Mouse (Mus musculus): ENCODE results near the gene Kazn. TPM values are rescaled to one million over a fixed set of nuclear protein-coding genes. Genes with fewer than 3 reads are reported as not detected.

Kazn gene
- polyA plus RNA-seq (2015; fragmentation: Nextera tagmentation; extraction: Ambion mirVana), result 16.4 and 17.3 TPM in 2 replicates

DNA sequence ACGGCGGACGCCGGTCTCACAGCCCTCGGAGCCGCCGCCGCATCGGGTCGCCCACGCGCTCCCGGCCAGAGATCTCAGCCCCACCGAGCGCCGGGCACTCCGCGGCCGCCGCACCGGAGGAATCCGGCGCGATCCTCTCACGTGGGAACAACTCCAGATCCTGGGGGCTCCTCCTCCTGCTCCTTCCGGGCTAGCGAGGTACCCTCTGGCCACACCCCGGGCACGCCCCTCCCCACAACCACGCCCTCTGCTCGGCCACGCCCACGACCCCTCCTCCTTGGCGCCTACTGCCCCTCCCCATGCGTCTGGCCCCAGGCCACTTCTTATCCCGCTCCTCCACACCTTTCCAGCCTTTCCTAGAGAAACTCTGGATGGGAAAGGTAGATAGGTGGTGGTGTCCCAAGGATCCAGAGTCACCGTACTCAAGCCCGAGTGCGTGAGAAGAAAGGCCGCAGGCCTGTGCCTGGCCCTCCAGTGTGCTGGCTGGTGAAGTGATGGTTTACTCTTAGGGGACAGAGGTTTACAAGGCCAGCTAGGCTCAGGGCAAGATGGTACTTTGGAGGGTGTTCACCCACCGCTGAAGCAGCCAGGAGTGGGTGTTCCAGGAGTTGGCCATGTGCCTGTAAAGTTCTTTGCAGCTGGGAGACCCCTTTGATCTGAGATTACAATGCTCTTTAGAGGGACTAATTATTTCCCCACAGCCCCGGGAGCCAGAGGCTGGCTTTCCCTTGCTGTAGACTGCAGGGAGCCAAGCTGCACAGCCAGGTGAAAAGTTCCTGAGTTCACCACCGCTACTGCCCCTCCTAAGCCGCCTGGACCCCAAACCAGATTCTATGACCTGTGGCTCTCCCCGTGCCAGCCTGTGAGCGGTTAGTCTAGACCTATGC, at the start of gene Kazn:
Kazn (minus strand) TSS at position 162 of the 887 bp plus-strand sequence.
- Histone ChIP-seq H3K9ac (peak within 1 kb of the TSS; percentile 74), H3K9me3 (replicated peaks) (no peaks in the 10 kb centered on the region), H3K4me3 (replicated peaks) (peak within 1 kb of the TSS; percentile 70), H3K4me1 (peaks cover 54% of the 10 kb centered on the region), H3K36me3 (no peaks in the 10 kb centered on the region), H3K27ac (replicated peaks) (peak within 1 kb of the TSS; percentile 85), H3K27me3 (no peaks in the 10 kb centered on the region), H3K4me2 (replicated peaks) (peak within 1 kb of the TSS; percentile 94)
- peak; percentile 83 for ATAC-seq (ENCODE audit: insufficient number of reproducible peaks, low FRiP score, low TSS enrichment, low read depth)
- 3% methylated on average over 46 of the region's 46 CpGs for WGBS

DNA sequence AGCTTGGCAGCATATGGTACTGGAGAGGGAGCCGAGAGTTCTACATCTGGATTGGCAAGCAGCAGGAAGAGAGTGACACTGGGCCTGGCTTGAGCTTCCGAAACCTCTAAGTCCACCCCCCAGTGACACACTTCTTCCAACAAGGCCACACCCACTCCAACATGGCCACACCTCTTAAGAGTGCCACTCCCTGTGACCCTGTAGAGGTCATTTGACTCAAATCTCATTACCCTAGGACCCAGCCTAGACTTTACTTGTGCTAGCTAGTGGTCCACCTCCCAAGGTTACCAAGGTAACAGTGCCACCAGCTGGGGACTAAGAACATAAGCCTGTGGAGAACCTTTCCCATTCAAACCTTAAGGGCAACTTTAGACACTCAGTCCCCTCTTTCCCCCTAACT, 46.3 kb upstream of the Kazn start:
- H3K4me3 ChIP-seq (replicated peaks), result no peak overlapping the region
- no peak overlapping the region for H3K4me2 ChIP-seq (replicated peaks)
- no peak overlapping the region for H3K27ac ChIP-seq (replicated peaks)
- no peaks in the 10 kb centered on the region for H3K36me3 ChIP-seq
- no peaks in the 10 kb centered on the region for H3K4me1 ChIP-seq
- no peaks in the 10 kb centered on the region for H3K27me3 ChIP-seq
- no peak for ATAC-seq (ENCODE audit: insufficient number of reproducible peaks, low FRiP score, low TSS enrichment, low read depth)
- no peaks in the 10 kb centered on the region for H3K9me3 ChIP-seq (replicated peaks)
- 80% methylated on average over 2 of the region's 2 CpGs for WGBS
- H3K9ac ChIP-seq, result no peak overlapping the region

DNA sequence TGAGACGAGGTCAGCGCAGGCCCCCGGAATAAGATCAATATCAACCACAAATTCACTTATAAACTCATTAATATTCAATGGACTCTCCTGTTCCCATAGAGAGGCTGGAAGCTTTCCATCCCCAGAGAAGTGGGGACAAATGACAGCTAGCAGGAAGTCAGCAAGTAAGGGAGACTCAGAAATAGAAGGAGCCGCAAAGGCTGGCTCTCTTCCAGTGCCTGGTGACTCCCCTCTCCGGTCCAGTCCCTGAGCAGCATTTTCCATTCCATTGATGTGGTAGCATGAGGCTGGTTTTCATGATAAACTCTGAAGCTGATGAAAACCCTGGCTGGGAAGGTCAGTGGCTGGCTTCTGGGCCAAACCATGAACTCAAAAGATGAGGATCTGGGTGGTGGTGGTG, 44.7 kb upstream of the Kazn start:
- WGBS, result 83% methylated on average over 5 of the region's 5 CpGs

DNA sequence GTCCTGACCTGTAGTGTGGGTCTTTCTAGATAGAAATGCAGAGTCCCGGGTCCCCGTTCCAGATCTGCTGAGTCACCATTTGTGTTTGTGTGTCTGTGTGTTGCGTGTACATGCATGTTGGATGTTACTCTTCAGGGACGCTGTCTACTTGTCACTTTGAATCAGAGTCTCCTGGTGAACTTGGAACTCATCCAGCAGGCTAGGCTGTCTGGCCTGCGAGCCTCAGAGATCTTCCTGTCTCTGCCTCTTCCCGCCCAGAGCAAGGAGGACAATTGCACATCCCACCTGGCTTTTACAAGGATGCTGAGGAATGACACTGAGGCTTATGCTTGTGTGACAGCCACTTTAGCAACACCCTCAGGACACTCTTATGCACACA, 39.0 kb upstream of the Kazn start:
- Histone ChIP-seq H3K27ac (replicated peaks) (no peak overlapping the region), H3K4me1 (peaks cover 14% of the 10 kb centered on the region), H3K27me3 (no peaks in the 10 kb centered on the region), H3K4me2 (replicated peaks) (no peak overlapping the region), H3K36me3 (no peaks in the 10 kb centered on the region), H3K9me3 (replicated peaks) (no peaks in the 10 kb centered on the region), H3K9ac (no peak overlapping the region), H3K4me3 (replicated peaks) (no peak overlapping the region)
- 80% methylated on average over 6 of the region's 6 CpGs for WGBS
- no peak for ATAC-seq (ENCODE audit: insufficient number of reproducible peaks, low FRiP score, low TSS enrichment, low read depth)

More for the DNA sequence above, 44.7 kb upstream of the Kazn start:
- no peaks in the 10 kb centered on the region for H3K9me3 ChIP-seq (replicated peaks)
- no peaks in the 10 kb centered on the region for H3K4me1 ChIP-seq
- H3K36me3 ChIP-seq, result no peaks in the 10 kb centered on the region
- no peak for ATAC-seq (ENCODE audit: insufficient number of reproducible peaks, low FRiP score, low TSS enrichment, low read depth)
- H3K27me3 ChIP-seq, result no peaks in the 10 kb centered on the region
- no peak overlapping the region for H3K27ac ChIP-seq (replicated peaks)
- no peak overlapping the region for H3K4me2 ChIP-seq (replicated peaks)
- no peak overlapping the region for H3K4me3 ChIP-seq (replicated peaks)
- no peak overlapping the region for H3K9ac ChIP-seq

DNA sequence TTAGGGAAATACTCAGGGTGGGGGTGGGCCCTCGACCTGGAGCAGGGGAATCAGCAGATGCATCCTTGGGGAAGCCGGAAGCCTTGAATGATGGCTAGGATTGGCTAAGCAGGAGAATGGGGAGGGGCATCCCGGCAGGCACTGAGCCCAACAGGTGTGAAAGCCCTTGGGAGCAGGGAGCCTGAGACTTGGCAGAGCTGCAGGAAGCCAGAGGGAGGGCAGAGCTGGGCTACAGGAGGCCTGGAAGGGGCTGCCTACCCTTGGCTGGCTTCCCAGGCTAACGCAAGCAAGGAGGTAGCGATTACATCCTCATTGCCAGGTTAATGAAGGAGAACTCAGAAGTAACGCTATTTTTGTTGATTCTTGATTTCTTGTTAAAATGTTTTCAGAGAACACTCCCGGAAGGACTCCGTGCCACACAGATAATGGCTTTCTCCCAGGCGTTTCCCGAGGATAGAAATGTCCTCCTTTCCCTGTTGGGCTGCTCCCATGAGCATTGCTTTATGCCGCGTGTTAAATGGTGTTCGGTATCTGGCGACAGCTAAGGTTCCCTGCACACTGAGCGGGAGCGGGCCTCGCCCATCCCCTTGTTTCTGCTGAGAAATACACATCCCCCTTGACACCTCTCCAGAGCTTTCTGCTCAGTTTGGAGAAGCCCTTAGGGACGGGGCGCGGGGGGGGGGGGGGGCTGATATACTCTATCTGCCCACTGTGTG, 38.4 kb upstream of the Kazn start:
- no peak overlapping the region for H3K9ac ChIP-seq
- H3K4me2 ChIP-seq (replicated peaks), result peak overlapping the region; percentile 25
- peaks cover 14% of the 10 kb centered on the region for H3K4me1 ChIP-seq
- no peaks in the 10 kb centered on the region for H3K36me3 ChIP-seq
- peak; percentile 87 for ATAC-seq (ENCODE audit: insufficient number of reproducible peaks, low FRiP score, low TSS enrichment, low read depth)
- H3K27ac ChIP-seq (replicated peaks), result peak overlapping the region; percentile 17; the same call in 1 of the 2 replicates
- H3K9me3 ChIP-seq (replicated peaks), result no peaks in the 10 kb centered on the region
- WGBS, result 34% methylated on average over 20 of the region's 20 CpGs
- H3K4me3 ChIP-seq (replicated peaks), result no peak overlapping the region
- H3K27me3 ChIP-seq, result no peaks in the 10 kb centered on the region

DNA sequence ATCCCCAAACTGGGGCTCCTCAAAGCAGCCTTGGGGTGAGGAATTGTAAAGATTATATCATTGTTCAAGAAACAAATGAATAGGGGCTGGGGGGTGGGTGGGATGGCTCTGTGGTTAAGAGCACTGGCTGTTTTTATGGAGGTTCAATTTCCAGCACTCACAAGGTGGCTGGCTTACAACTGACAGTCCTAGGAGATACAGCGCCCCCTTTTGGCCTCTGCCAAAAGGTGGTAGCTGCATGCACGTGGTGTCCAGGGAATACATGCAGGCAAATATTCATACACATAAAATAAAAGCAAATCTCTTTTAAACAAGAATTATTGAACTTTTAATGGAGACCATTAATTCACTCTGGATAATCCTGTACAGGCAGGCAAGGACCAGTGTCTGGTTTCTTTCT, 36.0 kb upstream of the Kazn start:
- Histone ChIP-seq H3K27me3 (no peaks in the 10 kb centered on the region), H3K4me1 (peaks cover 14% of the 10 kb centered on the region), H3K36me3 (no peaks in the 10 kb centered on the region)

DNA sequence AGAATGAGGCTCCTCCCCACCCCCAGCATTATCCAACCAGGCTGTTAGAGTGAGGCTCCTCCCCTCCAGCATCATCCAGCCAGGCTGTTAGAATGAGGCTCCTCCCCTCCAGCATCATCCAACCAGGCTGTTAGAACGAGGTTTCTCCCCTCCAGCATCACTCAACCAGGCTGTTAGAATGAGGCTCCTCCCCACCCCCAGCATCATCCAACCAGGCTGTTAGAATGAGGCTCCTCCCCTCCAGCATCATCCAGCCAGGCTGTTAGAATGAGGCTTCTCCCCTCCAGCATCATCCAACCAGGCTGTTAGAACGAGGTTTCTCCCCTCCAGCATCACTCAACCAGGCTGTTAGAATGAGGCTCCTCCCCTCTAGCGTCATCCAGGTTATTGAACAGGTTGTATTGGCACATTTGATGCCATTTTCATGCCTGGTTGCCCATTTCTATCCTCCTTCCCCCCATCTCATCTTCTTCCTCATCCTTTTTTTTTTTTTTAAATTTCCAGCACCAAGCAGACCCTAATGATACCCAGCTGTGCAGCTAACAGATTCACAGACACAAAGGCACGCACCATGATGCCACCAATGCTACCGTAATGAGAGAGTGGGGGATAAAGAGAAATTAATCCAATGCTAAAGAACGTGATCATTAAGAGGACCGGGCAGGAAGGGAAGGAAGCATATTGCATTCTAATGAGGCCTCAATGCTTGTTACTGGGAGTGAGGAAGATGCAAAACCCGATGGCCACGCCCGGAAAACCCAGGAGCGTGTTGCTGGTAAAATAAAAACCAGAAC, 35.4 kb upstream of the Kazn start:
- Histone ChIP-seq H3K27ac (replicated peaks) (no peak overlapping the region), H3K4me2 (replicated peaks) (no peak overlapping the region), H3K27me3 (no peaks in the 10 kb centered on the region), H3K9ac (no peak overlapping the region), H3K9me3 (replicated peaks) (0 out of 2 replicates have a peak, but pooled peaks cover under 1% of the 10 kb centered on the region), H3K4me1 (peaks cover 14% of the 10 kb centered on the region), H3K36me3 (no peaks in the 10 kb centered on the region), H3K4me3 (replicated peaks) (no peak overlapping the region)
- 56% methylated on average over 11 of the region's 11 CpGs for WGBS
- ATAC-seq (ENCODE audit: insufficient number of reproducible peaks, low FRiP score, low TSS enrichment, low read depth), result no peak

More for the DNA sequence above, 36.0 kb upstream of the Kazn start:
- 44% methylated on average over 2 of the region's 2 CpGs for WGBS
- Histone ChIP-seq H3K4me3 (replicated peaks) (no peak overlapping the region), H3K4me2 (replicated peaks) (no peak overlapping the region), H3K9me3 (replicated peaks) (no peaks in the 10 kb centered on the region), H3K9ac (no peak overlapping the region), H3K27ac (replicated peaks) (no peak overlapping the region)
- no peak for ATAC-seq (ENCODE audit: insufficient number of reproducible peaks, low FRiP score, low TSS enrichment, low read depth)

DNA sequence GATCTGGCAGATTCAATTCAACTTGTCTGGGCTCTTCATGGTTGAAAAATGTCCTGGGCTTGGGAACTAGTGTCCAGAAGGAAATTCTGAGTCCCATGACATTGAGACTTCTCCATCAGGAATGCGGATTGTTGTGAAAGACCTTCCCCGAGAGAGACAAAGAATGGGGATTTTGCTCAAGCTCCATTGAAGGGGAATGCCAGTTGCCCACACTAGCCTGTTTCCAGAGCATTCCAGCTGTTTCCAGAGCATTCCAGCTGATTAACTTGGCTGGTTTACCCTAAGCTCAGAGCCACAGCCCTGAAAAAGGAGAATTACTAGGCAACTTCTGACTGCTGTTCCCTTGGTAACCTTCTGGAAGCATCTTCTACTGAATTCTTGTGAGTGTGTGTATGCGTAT, 32.3 kb upstream of the Kazn start:
- no peak overlapping the region for H3K9ac ChIP-seq
- WGBS, result 75% methylated on average over 3 of the region's 3 CpGs
- H3K4me3 ChIP-seq (replicated peaks), result no peak overlapping the region
- no peak overlapping the region for H3K4me2 ChIP-seq (replicated peaks)
- ATAC-seq (ENCODE audit: insufficient number of reproducible peaks, low FRiP score, low TSS enrichment, low read depth), result no peak
- peaks cover 4% of the 10 kb centered on the region; the same call in 1 of the 2 replicates for H3K9me3 ChIP-seq (replicated peaks)
- H3K27me3 ChIP-seq, result no peaks in the 10 kb centered on the region
- no peaks in the 10 kb centered on the region for H3K4me1 ChIP-seq
- H3K27ac ChIP-seq (replicated peaks), result no peak overlapping the region
- H3K36me3 ChIP-seq, result no peaks in the 10 kb centered on the region

DNA sequence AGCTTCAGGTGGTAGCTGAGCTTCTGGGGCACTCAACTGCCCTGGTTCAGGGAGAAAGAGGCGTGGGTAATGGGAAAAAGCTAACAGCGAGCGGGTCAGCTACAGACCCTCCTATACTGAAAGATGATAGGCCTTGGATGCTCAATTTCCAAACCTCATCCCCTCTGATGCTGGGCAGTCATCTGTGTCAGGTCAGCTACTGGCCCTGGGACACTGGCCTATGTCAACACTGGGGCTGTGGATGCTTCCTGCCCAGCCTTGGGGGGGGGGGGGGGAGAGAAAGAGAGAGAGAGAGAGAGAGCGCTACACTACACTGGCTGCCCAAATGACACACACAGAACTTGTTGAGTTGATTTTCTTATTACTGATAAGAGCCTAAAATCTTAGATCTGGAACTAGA, 28.6 kb upstream of the Kazn start:
- H3K27ac ChIP-seq (replicated peaks), result no peak overlapping the region
- no peak overlapping the region for H3K9ac ChIP-seq
- H3K4me3 ChIP-seq (replicated peaks), result no peak overlapping the region
- no peak overlapping the region for H3K4me2 ChIP-seq (replicated peaks)
- no peaks in the 10 kb centered on the region for H3K27me3 ChIP-seq
- H3K9me3 ChIP-seq (replicated peaks), result peaks cover 4% of the 10 kb centered on the region; the same call in 1 of the 2 replicates
- H3K36me3 ChIP-seq, result no peaks in the 10 kb centered on the region
- WGBS, result 58% methylated on average over 4 of the region's 4 CpGs
- ATAC-seq (ENCODE audit: insufficient number of reproducible peaks, low FRiP score, low TSS enrichment, low read depth), result no peak
- 0 out of 2 replicates have a peak, but pooled peaks cover 5% of the 10 kb centered on the region for H3K4me1 ChIP-seq

DNA sequence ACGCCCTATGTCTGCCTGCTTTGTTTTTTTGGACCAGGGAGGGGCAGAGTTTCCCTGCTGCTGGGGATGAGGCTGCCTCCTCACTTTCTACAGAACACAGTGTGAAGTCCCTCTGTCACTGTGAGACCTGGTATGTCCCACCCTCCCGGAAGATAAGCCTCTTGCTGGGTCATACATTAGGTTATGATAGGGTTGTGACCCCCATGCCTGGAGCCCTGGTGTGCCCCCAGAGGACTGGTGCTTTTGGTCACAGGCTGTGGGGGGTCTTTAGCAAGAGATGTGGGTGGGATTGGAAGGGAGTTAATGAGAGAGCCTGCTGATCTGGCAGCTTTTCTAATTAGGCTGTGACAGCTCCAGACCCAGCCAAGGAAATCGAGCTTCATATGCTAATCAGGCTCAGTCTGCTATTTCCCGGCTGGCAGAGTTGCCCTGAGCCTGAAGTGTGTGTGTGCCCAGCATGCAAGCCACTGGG, 28.2 kb upstream of the Kazn start:
- Histone ChIP-seq H3K4me1 (0 out of 2 replicates have a peak, but pooled peaks cover 5% of the 10 kb centered on the region), H3K27ac (replicated peaks) (no peak overlapping the region), H3K4me3 (replicated peaks) (no peak overlapping the region), H3K9me3 (replicated peaks) (peaks cover 4% of the 10 kb centered on the region; the same call in 1 of the 2 replicates), H3K9ac (no peak overlapping the region), H3K36me3 (no peaks in the 10 kb centered on the region), H3K4me2 (replicated peaks) (no peak overlapping the region), H3K27me3 (no peaks in the 10 kb centered on the region)
- 20% methylated on average over 4 of the region's 4 CpGs for WGBS
- ATAC-seq (ENCODE audit: insufficient number of reproducible peaks, low FRiP score, low TSS enrichment, low read depth), result no peak
